23 mouse cellular contexts compared by ENCODE assay signal in genomic region chr7:125131968-125132367, GRCm38 (mm10).
DNase-seq lines count a peak whose midpoint lies in the region; ATAC-seq and TF ChIP-seq lines count a peak whose summit lies in the region.
"Had no signal": no experiment of that assay in that cellular context is flagged by ENCODE, and none has a peak within 500 bp of the region (broad histone marks: within the 10 kb centered on the region; RNA-seq: fewer than 3 reads in every experiment).

No protein-coding gene starts in this region.

- DNase-seq in liver, adult 2 months (ENCODE audit: extremely low read depth, low read depth, low spot score) = no peak
- no peak for DNase-seq in liver, postnatal 0 days
- peak; percentile 6 for DNase-seq in naive thymus-derived CD4-positive, alpha-beta T cell, adult 2 months (ENCODE audit: low read depth)
- no peak for DNase-seq in left cerebral cortex, adult 9 months (ENCODE audit: low spot score in 2 of 2)
- DNase-seq in spleen, postnatal 4 days (ENCODE audit: low spot score in 2 of 2) = no peak
- DNase-seq: adrenal gland, adult 2 months; adrenal gland, postnatal 14 days; cerebellum, adult 11 months; cerebellum, adult 2 months; cerebellum, adult 9-11 months; cerebellum, postnatal 25 days; gastrocnemius, postnatal 10 days; gastrocnemius, postnatal 36 days; heart, adult 18-20 months; heart, postnatal 14 days; heart, postnatal 4 days had no signal

- no peak for TF ChIP-seq EP300 in liver, postnatal 0 days (IDR thresholded peaks at IDR 0.05; ENCODE audit: low read depth)

- no peak overlapping the region for H3K4me3 ChIP-seq in liver, adult 2 months (ENCODE audit: insufficient read depth, low read depth, low read length)
- no peak overlapping the region for H3K4me3 ChIP-seq in liver, postnatal 0 days (ENCODE audit: low read depth, low read length)
- H3K4me3 ChIP-seq: forebrain, embryonic 10.5 days; forebrain, embryonic 13.5 days; heart, embryonic 13.5 days; hindbrain, embryonic 15.5 days; intestine, embryonic 15.5 days had no signal

- ATAC-seq in liver, postnatal 0 days = no peak
- peak; percentile 85 for ATAC-seq in granulocyte monocyte progenitor cell, adult 5-6 weeks (replicated peaks; ENCODE audit: poor library complexity, severe bottlenecking)
- ATAC-seq: forebrain, embryonic 13.5 days; forebrain, embryonic 16.5 days; intestine, embryonic 15.5 days had no signal

- TF ChIP-seq POLR2A in liver, adult 2 months (IDR thresholded peaks at IDR 0.05; ENCODE audit: extremely low read depth, insufficient read depth, low read length) = no peak

- no peak overlapping the region for H3K27ac ChIP-seq in liver, adult 2 months (replicated peaks; ENCODE audit: insufficient read depth, low read depth, low read length)
- no peak overlapping the region for H3K27ac ChIP-seq in liver, postnatal 0 days (ENCODE audit: low read depth)
- H3K27ac ChIP-seq: forebrain, embryonic 10.5 days; forebrain, embryonic 13.5 days; heart, embryonic 13.5 days; hindbrain, embryonic 15.5 days; intestine, embryonic 15.5 days had no signal

- no peaks in the 10 kb centered on the region for H3K9me3 ChIP-seq in liver, postnatal 0 days (ENCODE audit: low read length)
- H3K9me3 ChIP-seq: forebrain, embryonic 10.5 days; forebrain, embryonic 13.5 days; hindbrain, embryonic 15.5 days; intestine, embryonic 15.5 days had no signal

- H3K4me2 ChIP-seq in liver, postnatal 0 days (ENCODE audit: low read depth, low read length) = no peak overlapping the region
- H3K4me2 ChIP-seq: forebrain, embryonic 13.5 days; heart, embryonic 13.5 days; hindbrain, embryonic 15.5 days; intestine, embryonic 15.5 days had no signal

- H3K79me2 ChIP-seq in liver, adult 2 months (ENCODE audit: control insufficient read depth, insufficient read depth, low read length) = no peaks in the 10 kb centered on the region

- H3K4me1 ChIP-seq in liver, adult 2 months (ENCODE audit: control insufficient read depth, insufficient read depth, low read length) = no peaks in the 10 kb centered on the region
- no peaks in the 10 kb centered on the region for H3K4me1 ChIP-seq in liver, postnatal 0 days (ENCODE audit: insufficient read depth)
- H3K4me1 ChIP-seq: forebrain, embryonic 10.5 days; forebrain, embryonic 13.5 days; heart, embryonic 13.5 days; hindbrain, embryonic 15.5 days; intestine, embryonic 15.5 days had no signal

- H3K27me3 ChIP-seq in liver, adult 2 months (ENCODE audit: control insufficient read depth, insufficient read depth, low read length) = no peaks in the 10 kb centered on the region
- no peaks in the 10 kb centered on the region for H3K27me3 ChIP-seq in liver, postnatal 0 days (ENCODE audit: insufficient read depth, low read length)
- H3K27me3 ChIP-seq: forebrain, embryonic 13.5 days; heart, embryonic 13.5 days; hindbrain, embryonic 15.5 days; intestine, embryonic 15.5 days had no signal

- 75% methylated on average over 1 of the region's 1 CpGs for WGBS in liver, adult 2 months
- 60% methylated on average over 1 of the region's 1 CpGs for WGBS in liver, postnatal 0 days (ENCODE audit: insufficient replicate concordance)

- peak; percentile 41 for TF ChIP-seq CTCF in liver, adult 2 months (IDR thresholded peaks at IDR 0.05; ENCODE audit: low read depth, low read length)
- no peak for TF ChIP-seq CTCF in liver, postnatal 0 days (IDR thresholded peaks at IDR 0.05; ENCODE audit: low read depth)

- no peaks in the 10 kb centered on the region for H3K36me3 ChIP-seq in liver, adult 2 months (ENCODE audit: control insufficient read depth, insufficient read depth, low read length)
- no peaks in the 10 kb centered on the region for H3K36me3 ChIP-seq in liver, postnatal 0 days (replicated peaks; ENCODE audit: insufficient read depth, low read length)
- H3K36me3 ChIP-seq: forebrain, embryonic 10.5 days; heart, embryonic 13.5 days; hindbrain, embryonic 15.5 days; intestine, embryonic 15.5 days had no signal

- no peak overlapping the region for H3K9ac ChIP-seq in liver, adult 2 months (ENCODE audit: low read depth, low read length)
- H3K9ac ChIP-seq in liver, postnatal 0 days (replicated peaks) = no peak overlapping the region
- H3K9ac ChIP-seq: forebrain, embryonic 13.5 days; heart, embryonic 13.5 days; hindbrain, embryonic 15.5 days; intestine, embryonic 15.5 days had no signal
